Mouse (Mus musculus): ENCODE data around the gene Tubgcp4.

Gene Tubgcp4

DNA sequence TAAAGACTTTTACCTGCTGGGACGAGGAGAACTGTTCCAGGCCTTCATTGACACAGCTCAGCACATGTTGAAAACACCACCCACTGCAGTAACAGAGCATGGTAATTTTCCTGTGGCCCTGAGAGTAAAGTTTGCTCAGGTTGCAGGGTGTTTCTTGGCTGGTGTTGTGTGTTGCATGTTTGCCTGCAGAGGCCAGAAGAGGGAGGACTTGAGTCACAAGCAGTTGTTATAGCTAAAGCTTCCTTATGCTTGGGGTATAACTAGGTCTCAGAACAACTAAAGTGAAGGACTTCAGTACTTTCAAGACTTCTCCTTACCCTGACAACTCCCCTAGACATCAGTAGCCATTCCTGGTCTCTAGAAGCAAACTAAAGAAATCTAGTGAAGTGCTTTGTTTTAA is 18.1 kb downstream of the Tubgcp4 start:
- in situ Hi-C loops (cut with MboI; ENCODE audit: low sequenced_read_pairs) = loop anchor here (25.0 kb wide), 1 partner anchor 199 kb away; the partner anchor contains the start of gene Strc

DNA sequence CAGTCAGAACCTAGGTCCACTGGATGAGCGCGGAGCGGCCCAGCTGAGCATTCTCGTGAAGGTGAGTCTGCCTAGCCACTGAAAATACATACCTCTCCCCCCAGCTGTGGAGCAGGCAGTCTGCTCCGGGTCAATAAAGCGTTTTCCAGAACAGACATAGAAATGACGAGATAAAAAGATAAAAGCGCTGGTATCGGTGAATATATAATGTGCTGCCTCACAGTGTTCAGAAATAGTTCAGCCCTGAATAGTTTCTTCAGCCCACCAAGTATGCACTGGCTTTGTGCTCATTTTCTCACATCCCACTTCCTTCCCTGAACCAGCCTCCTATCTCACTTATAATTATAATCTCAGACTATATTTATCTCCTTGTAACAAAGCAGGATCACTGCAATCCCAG is 25.0 kb downstream of the Tubgcp4 start:
- in situ Hi-C loops (cut with MboI; ENCODE audit: low sequenced_read_pairs) = loop anchor here (25.0 kb wide), 1 partner anchor 192 kb away; the partner anchor contains the start of gene Strc

DNA sequence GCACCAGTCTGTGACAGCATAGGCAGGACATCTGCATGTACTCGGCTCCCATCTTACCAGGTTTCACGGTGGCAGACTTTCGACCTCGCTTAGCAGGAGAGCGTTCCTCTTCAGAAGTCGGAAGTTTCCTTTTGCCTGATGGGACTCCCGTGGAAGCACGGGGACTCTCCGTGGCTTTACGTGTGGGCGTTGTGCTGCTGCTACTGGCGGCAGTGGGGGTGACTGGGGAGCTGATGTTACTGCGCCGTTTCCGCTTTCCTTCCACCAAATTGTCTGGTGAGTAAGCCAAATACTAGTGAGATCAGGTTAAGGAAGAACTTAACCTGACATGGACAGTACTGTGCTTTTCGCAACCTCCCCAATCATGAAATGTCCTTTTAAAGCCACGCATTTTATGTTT is 33.8 kb downstream of the Tubgcp4 start:
- in situ Hi-C loops (cut with MboI; ENCODE audit: low sequenced_read_pairs) = no loop called here

DNA sequence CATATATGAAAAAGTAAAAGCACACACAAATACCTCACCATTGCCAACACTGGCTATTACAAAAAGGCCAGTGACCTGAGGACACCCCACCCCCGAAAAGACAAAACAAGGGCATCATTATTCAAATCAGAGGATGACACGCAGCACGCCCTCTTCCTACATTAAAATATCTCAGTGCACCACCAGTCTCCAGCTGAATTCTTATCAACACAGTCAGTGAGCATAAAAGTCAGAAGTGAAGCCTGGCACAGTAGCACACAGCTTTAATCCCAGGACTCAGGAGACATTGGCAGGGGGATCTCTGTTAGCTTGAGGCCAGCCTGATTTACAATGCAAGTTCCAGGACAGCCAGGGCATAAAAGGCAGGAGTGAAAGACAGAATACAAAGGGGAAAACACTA is 36.1 kb downstream of the Tubgcp4 start:
- in situ Hi-C loops (cut with MboI; ENCODE audit: low sequenced_read_pairs) = no loop called here

DNA sequence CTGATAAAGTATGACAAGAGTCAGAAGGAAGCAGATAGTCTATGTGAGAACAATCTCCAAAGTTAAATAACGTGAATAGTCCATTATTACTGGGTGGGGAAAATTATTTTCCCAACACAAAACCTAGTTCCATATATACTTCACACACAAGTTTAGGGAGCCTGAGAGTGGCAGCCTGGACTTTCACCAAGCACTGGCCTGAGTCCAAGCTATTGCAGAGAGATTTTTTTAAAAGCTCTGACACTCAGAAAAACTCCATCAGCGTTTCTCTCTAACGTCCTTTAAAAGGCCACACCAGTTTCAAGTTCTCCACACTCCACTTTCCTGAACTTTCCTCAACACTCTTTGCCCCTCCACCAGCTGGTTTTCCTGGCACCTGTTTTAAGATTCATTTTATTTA is 44.0 kb downstream of the Tubgcp4 start:
- in situ Hi-C loops (cut with MboI; ENCODE audit: low sequenced_read_pairs) = no loop called here

DNA sequence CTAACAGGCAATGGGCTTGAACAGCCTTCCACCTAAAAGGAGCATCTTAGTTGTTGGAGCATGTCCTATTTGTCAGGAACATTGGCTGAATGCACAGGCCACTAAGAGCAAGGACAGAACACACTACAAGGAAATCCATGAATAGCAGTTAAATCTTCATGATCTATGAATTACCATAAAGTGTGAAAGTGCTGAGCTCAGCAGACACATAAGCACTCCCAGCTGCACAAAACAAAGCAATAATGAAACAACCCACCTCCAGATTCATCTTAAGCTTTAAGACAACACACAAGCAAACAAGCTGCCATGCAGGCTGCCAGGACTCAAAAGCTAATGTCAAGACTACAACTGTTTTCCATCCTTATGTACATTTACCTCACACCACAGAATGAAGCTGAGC is 48.7 kb downstream of the Tubgcp4 start:
- in situ Hi-C loops (cut with MboI; ENCODE audit: low sequenced_read_pairs) = no loop called here

DNA sequence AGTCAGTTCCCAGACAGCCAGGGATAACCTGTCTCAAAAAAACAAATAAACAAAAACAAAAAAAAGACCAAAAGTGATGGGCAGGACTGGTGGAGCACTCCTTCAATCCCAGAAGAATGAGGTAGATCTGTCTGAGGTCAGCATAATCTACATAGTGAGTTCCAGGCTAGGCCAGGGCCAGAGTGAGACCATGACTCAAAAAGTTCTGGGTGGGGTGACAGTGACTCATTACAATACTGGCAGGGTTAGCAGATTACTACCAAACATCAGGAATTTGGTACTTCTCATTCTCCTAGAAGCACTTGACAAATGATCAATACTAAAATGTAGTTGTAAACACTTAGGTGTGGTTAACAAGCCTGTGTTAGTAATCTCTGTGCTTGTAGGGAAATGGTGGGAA is 49.5 kb downstream of the Tubgcp4 start:
- in situ Hi-C loops (cut with MboI; ENCODE audit: low sequenced_read_pairs) = no loop called here

DNA sequence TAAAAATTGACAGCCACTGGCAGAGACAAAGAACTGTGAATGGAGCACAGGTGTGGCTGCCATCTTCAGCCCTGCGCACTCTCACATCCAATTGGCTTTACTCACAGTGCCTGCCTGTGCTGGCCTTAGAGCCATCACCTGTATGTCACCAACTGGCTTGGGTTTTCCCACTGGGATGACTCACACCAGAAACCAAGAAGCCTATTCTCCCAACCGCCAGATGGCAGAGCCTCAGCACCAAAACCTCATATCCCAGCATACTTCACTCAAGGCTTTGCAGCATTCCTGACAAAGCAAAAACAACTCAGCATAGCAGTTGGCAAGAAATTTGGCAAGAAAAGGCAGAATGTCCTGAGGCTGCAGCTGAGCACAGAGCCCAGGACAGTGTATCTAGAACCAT is 52.6 kb downstream of the Tubgcp4 start:
- in situ Hi-C loops (cut with MboI; ENCODE audit: low sequenced_read_pairs) = no loop called here

DNA sequence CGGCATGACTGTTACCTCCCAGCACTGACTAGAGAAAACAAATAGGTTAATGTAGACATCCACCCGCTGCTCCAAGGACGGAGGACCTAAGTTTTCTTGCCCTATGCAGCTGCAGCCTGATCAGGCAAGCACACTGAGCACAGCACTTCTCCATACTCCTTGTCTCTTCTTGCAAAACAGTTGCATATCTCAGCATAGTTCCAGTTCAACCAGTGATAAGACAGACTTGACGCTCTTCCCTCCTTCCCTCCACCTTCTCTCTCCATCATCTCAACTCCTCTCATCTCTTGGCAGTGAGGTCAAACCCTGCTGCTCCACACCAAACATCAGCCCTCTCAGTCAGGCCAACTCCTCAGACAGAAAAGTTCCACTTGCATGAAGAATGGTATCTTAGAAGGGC is 57.7 kb downstream of the Tubgcp4 start:
- in situ Hi-C loops (cut with MboI; ENCODE audit: low sequenced_read_pairs) = no loop called here

DNA sequence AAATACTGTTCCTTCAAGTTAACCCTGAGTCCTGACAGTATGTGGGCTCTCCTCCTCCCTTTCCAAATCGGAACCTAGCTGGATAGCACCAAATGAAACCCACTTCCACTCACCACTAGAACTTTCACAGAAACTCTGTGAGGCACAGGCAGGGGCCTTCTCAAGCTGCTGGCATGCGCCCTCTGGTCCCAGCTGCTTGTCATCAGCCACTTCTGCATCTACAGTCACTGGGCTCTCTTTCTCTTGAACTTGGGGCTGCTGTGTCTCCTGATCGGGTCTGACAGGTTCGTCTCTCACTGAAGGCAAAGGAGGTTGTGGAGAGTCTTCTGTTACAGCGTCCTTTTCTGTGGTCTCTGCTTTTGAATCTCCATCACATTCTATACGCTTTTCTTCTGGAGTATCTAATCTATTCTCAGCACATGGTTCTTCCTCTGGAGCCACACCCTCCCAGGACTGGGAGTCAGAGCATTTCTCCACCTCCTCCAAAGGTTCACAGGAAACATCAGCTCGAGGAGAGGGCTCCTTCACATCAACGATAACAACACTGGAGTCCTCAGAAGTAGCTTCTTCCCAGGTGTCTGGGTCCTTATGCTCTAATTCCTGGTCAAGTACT is 65.1 kb downstream of the Tubgcp4 start:
- in situ Hi-C loops (cut with MboI; ENCODE audit: low sequenced_read_pairs) = no loop called here

DNA sequence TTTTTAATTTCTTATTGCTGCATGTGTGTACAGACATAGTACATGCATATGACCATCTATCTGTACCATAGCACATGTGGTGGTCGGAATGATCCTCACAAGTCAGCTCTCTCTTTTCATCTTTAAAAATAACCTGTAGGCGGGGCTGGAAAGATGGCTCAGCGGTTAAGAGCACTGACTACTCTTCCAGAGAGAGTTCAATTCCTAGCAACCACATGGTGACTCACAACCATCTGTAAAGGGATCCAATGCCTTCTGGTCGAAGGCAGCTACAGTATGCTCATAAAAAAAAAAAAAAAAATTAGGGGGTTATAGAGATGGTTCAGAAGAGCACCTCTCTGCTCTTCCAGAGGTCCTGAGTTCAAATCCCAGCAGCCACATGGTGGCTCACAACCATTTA is 69.0 kb downstream of the Tubgcp4 start:
- in situ Hi-C loops (cut with MboI; ENCODE audit: low sequenced_read_pairs) = no loop called here

DNA sequence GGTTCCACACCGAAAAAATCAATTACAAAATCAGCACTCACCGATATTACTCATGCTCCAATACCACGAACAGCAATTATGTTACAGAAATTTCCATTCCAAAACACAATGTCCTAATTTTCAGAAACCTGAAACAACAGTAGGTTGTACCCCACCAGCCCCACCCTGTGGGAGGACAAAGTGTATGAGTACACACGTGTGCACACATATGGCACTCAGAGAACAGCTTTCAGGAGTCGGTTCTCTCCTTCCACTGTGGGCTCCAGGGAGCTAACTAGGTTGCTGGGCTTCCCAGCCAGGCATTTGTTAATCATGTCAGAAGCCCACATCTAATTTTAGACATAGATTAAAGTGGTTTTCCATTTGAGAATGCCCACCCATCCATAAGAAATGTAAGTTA is 73.6 kb downstream of the Tubgcp4 start:
- in situ Hi-C loops (cut with MboI; ENCODE audit: low sequenced_read_pairs) = no loop called here
